Mouse (Mus musculus) C2C12 (cell line): ENCODE measurements around the gene Prr15l. TPM values are rescaled to one million over a fixed set of nuclear protein-coding genes. Genes with fewer than 3 reads are reported as not detected.

ENCODE experiments used
- H3K27me3 ChIP-seq: one replicate; pipeline ENCODE4 v1.6.1; 2011; ENCODE audit not compliant: control insufficient read depth, insufficient read depth, insufficient read length
- H3K36me3 ChIP-seq: one replicate; pipeline ENCODE4 v1.6.1; 2011; ENCODE audit not compliant: control insufficient read depth, insufficient read depth
- H3K4me3 ChIP-seq: one replicate; pipeline ENCODE4 v1.5.1; 2011; ENCODE audit warnings: mild to moderate bottlenecking, control low read depth; ENCODE audit not compliant: poor library complexity, insufficient read depth, severe bottlenecking
- H3K79me2 ChIP-seq: one replicate; pipeline ENCODE4 v1.6.1; 2011; ENCODE audit not compliant: control insufficient read depth, insufficient read depth
- H3K79me3 ChIP-seq: one replicate; pipeline ENCODE4 v1.6.1; 2011; ENCODE audit warnings: low read depth, control low read depth
- H3ac ChIP-seq: one replicate; pipeline ENCODE3; 2011; ENCODE audit warnings: low read depth; ENCODE audit not compliant: control insufficient read depth, insufficient read length
- CEBPB ChIP-seq: IDR thresholded peaks from one replicate; pipeline ENCODE4 v1.6.1; 2011; ENCODE audit warnings: low read depth, mild to moderate bottlenecking, control low read depth, moderate library complexity
- CTCF ChIP-seq: IDR thresholded peaks from one replicate; pipeline ENCODE4 v1.5.1; 2011; ENCODE audit not compliant: control insufficient read depth, insufficient read depth, insufficient read length
- FOSL1 ChIP-seq: IDR thresholded peaks from one replicate; pipeline ENCODE4 v1.8.0; 2011; ENCODE audit warnings: mild to moderate bottlenecking, low read length; ENCODE audit not compliant: poor library complexity, insufficient read depth, severe bottlenecking
- MAX ChIP-seq: IDR thresholded peaks from one replicate; pipeline ENCODE4 v1.6.1; 2011; ENCODE audit warnings: mild to moderate bottlenecking, control low read depth
- MYOD1 ChIP-seq: IDR thresholded peaks from one replicate; pipeline ENCODE4 v1.6.1; 2011; ENCODE audit warnings: low read depth; ENCODE audit not compliant: control insufficient read depth, insufficient read length
- MYOG ChIP-seq: IDR thresholded peaks from one replicate; pipeline ENCODE4 v1.6.1; 2011; ENCODE audit not compliant: control insufficient read depth, insufficient read length; ENCODE audit errors: extremely low read depth
- USF1 ChIP-seq: IDR thresholded peaks from one replicate; pipeline ENCODE4 v1.6.1; 2011; ENCODE audit warnings: low read depth, mild to moderate bottlenecking, control low read depth, moderate library complexity
- polyA plus RNA-seq: library from polyadenylated mRNA; unstranded; fragments of >200 nt; fragmentation: generic; extraction: Trizol; gene quantifications from one replicate; pipeline ENCODE4 v1.2.1, GENCODE M21; 2012; ENCODE audit warnings: missing spikeins

Gene Prr15l
- polyA plus RNA-seq, 1 experiment, result 0.01 TPM

DNA sequence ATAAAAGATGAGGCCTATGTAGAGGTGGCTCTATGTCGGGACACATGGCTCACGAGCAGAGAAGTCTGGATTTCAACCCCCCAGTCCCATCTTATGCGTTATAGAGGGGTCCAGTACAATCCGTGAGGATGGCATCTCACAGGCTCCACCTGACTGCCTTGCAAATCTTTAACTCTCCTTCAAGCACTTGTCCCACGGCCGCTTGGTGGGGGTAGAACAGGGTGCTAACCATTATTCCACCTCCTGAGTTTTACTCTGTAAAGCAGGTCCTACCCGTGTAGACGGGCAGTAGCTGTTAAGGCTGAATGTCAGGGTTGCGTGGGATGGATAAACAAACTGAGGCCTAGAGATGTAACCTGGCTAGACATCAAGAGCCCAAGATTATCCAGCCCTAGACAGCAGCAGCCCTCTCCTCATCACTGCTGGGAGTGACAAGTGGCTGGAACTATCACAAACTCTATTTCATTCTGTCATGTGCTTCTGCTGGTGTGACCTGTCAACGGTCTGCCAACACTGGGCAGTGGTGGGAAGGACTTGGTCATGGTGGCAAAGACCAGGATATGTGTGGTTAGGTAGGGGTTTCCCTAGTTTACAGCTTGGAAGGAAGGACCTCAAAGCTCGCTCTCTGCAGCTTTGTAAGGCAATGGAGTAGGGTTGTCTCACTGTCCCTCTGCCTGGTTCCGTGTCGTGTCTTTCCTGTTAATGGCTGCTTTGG, 5.8 kb downstream of the Prr15l start:
- Histone ChIP-seq H3K27me3 (peaks cover 9% of the 10 kb centered on the region), H3K36me3 (no peaks in the 10 kb centered on the region), H3K79me2 (no peaks in the 10 kb centered on the region), H3ac (no peak overlapping the region), H3K4me3 (no peak overlapping the region), H3K79me3 (no peaks in the 10 kb centered on the region)
- no peak for TF ChIP-seq FOSL1

DNA sequence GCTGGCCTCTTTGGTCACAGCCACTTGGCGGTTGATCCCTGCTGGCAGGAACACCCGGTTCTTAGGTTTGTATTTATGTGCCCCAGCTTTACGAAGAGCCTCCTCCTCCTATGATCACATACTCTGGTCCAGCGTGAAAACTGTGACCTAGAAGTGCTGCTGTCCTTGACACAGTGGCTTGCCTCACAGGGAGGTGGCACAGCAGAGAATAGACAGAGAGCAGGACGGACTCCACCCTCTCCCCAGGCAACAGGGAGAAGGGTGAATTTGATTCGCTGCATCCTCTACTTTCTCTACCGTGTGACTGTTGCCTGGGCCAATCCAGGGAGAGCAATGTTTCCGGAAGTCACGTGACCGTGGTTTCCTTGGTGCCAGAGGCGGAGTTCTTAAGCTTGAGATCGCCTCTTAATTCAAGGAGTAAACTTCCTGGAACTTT, 7.0 kb downstream of the Prr15l start:
- no peak overlapping the region for H3ac ChIP-seq
- no peak overlapping the region for H3K4me3 ChIP-seq
- no peaks in the 10 kb centered on the region for H3K79me2 ChIP-seq
- peaks cover 4% of the 10 kb centered on the region for H3K27me3 ChIP-seq
- TF ChIP-seq CEBPB (no peak), USF1 (peak; percentile 85), MYOG (no peak)
- no peaks in the 10 kb centered on the region for H3K36me3 ChIP-seq
- H3K79me3 ChIP-seq, result no peaks in the 10 kb centered on the region

DNA sequence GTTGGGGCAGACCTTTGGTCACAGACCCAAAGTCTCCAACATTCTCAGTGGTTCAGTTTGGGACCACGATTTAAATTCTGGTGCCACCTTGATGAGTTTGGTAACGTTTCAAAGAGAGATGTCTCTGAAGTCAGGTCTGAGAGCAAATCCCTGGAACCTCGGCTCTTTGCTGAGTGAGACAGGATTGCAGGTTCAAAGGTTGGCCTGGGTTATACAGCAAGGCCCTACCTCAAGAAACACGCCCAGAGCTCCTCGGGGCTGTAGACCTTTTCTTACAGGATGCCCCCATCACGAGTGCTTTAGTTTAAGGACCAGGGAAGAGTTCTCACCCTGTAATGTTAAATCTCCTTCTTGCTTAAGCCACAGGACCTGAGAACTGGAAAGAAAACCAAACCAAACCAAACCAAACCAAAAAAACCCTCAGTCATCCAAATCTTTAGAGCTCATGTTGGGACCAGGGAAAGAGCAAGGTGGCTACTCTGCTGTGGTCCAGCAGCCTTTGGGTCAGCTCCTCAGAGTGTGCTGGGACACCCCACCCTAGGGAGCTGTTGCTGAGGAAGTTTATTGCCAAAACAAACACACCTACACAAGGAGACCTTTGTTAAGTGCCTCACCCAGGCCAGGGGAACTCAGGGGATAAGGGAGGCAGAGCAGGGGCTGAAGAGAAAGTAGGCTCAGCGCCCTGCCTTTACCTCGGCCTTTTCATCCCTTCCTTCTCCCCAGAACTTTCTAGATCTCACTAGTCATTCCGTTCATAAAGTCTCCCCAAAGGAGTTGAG, 8.2 kb downstream of the Prr15l start:
- Histone ChIP-seq H3K27me3 (peaks cover 4% of the 10 kb centered on the region), H3K79me2 (no peaks in the 10 kb centered on the region), H3K79me3 (no peaks in the 10 kb centered on the region), H3K36me3 (no peaks in the 10 kb centered on the region), H3ac (no peak overlapping the region), H3K4me3 (no peak overlapping the region)
- TF ChIP-seq USF1, result no peak
- TF ChIP-seq MYOD1, result no peak
- no peak for TF ChIP-seq MYOG
- no peak for TF ChIP-seq FOSL1
- no peak for TF ChIP-seq MAX
- no peak for TF ChIP-seq CTCF
- TF ChIP-seq CEBPB, result no peak

GRCm38 (mm10) chr11:96937549-96938425, 9.9 kb downstream of the Prr15l start:
- Histone ChIP-seq H3K4me3 (no peak overlapping the region), H3K79me2 (no peaks in the 10 kb centered on the region), H3K27me3 (no peaks in the 10 kb centered on the region), H3K36me3 (no peaks in the 10 kb centered on the region), H3K79me3 (no peaks in the 10 kb centered on the region), H3ac (no peak overlapping the region)
- TF ChIP-seq MYOD1, result no peak
- TF ChIP-seq CTCF, result peak; percentile 83
- no peak for TF ChIP-seq USF1
- TF ChIP-seq FOSL1, result no peak

- no peak overlapping the region for H3ac ChIP-seq
- no peaks in the 10 kb centered on the region for H3K79me3 ChIP-seq
- H3K27me3 ChIP-seq, result no peaks in the 10 kb centered on the region
- no peaks in the 10 kb centered on the region for H3K36me3 ChIP-seq
- H3K79me2 ChIP-seq, result no peaks in the 10 kb centered on the region
- no peak overlapping the region for H3K4me3 ChIP-seq
- no peak for TF ChIP-seq CTCF
- no peak for TF ChIP-seq MAX
- no peak for TF ChIP-seq CEBPB
- no peak for TF ChIP-seq FOSL1
- no peak for TF ChIP-seq MYOG
- TF ChIP-seq USF1, result no peak
- no peak for TF ChIP-seq MYOD1
Measured at GRCm38 (mm10) chr11:96938426-96938800, 10.5 kb downstream of the Prr15l start.
